ENCODE assay signal across 10 mouse cellular contexts in the genomic region with DNA sequence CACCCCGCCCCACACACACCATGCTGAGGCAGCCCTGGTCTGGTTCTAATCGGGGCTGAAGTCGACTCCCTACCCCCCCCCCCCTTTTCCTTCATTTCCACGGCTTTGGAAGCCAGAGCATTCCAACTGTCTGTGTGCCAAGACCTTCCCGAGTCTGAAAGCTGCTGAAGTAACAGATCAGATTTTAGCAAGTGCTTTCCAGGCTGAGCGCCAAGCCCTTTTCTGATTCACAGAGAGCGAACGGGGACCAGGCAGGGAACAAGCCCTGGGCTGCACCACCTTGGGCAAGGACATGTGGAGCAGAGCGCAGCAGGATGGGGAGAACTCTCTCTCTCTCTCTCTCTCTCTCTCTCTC. TPM values are rescaled to one million over a fixed set of nuclear protein-coding genes. Genes with fewer than 3 reads are reported as not detected.
DNase-seq lines count a peak whose midpoint lies in the region; ATAC-seq and TF ChIP-seq lines count a peak whose summit lies in the region.
"Had no signal": no experiment of that assay in that cellular context is flagged by ENCODE, and none has a peak within 500 bp of the region (broad histone marks: within the 10 kb centered on the region; RNA-seq: fewer than 3 reads in every experiment).

No protein-coding gene starts in this region.

- peaks cover 61% of the 10 kb centered on the region for H3K27me3 ChIP-seq in embryonic facial prominence, embryonic 10.5 days (replicated peaks; ENCODE audit: low read depth, poor library complexity, severe bottlenecking)
- peaks cover 37% of the 10 kb centered on the region; the same call in 1 of the 2 replicates for H3K27me3 ChIP-seq in intestine, postnatal 0 days (replicated peaks; ENCODE audit: control insufficient read depth, insufficient read depth, low read length)
- H3K27me3 ChIP-seq in neural tube, embryonic 12.5 days (replicated peaks), result peaks cover 31% of the 10 kb centered on the region

- peak overlapping the region; percentile 95; the same call in 1 of the 2 replicates for H3K4me2 ChIP-seq in intestine, postnatal 0 days (replicated peaks; ENCODE audit: low read depth)
- peak overlapping the region; percentile 90 for H3K4me2 ChIP-seq in neural tube, embryonic 12.5 days (replicated peaks)

- peaks cover 20% of the 10 kb centered on the region for H3K36me3 ChIP-seq in embryonic facial prominence, embryonic 10.5 days (replicated peaks)
- peaks cover 16% of the 10 kb centered on the region for H3K36me3 ChIP-seq in intestine, postnatal 0 days (ENCODE audit: control insufficient read depth, insufficient read depth)
- H3K36me3 ChIP-seq in neural tube, embryonic 12.5 days, result peaks cover 11% of the 10 kb centered on the region

- ATAC-seq in intestine, postnatal 0 days, result no peak
- no peak for ATAC-seq in neural tube, embryonic 12.5 days (ENCODE audit: low FRiP score, low read depth)
- ATAC-seq in activated CD4-positive, CD25-positive, alpha-beta regulatory T cell, adult 4 months, result no peak

- no peak overlapping the region for H3K9ac ChIP-seq in intestine, postnatal 0 days (ENCODE audit: low read depth, low read length)
- no peak overlapping the region for H3K9ac ChIP-seq in neural tube, embryonic 12.5 days

- intact Hi-C loops in left cerebral cortex, postnatal 10 days (cut with DNase I), result loop anchor here (5.0 kb wide), 2 partner anchors 429 to 964 kb away; no protein-coding TSS in a partner anchor

- no peaks in the 10 kb centered on the region for H3K9me3 ChIP-seq in embryonic facial prominence, embryonic 10.5 days
- H3K9me3 ChIP-seq in intestine, postnatal 0 days (ENCODE audit: control insufficient read depth), result no peaks in the 10 kb centered on the region
- H3K9me3 ChIP-seq in neural tube, embryonic 12.5 days, result no peaks in the 10 kb centered on the region

- peak; percentile 44 for DNase-seq in embryo, embryonic 11 days
- no peak for DNase-seq in embryo, embryonic 10 days (ENCODE audit: low spot score)
- no peak for DNase-seq in embryonic facial prominence, embryonic 10.5 days (ENCODE audit: low spot score)
- DNase-seq in heart, adult 18-20 months, result peak; percentile 89 to 90
- peak; percentile 88 to 92 for DNase-seq in left cerebral cortex, postnatal 10 days (ENCODE audit: extremely low spot score in 1 of 2, low spot score in 2 of 2)

- peak overlapping the region; percentile 70 for H3K4me3 ChIP-seq in embryonic facial prominence, embryonic 10.5 days
- no peak overlapping the region for H3K4me3 ChIP-seq in intestine, postnatal 0 days (ENCODE audit: low read depth, low read length)
- peak overlapping the region; percentile 63; the same call in 1 of the 2 replicates for H3K4me3 ChIP-seq in neural tube, embryonic 12.5 days
- H3K4me3 ChIP-seq: erythroblast, embryonic 14.5 days had no signal

- TF ChIP-seq CTCF in intestine, postnatal 0 days (IDR thresholded peaks at IDR 0.05; ENCODE audit: low read depth), result no peak

- WGBS in embryonic facial prominence, embryonic 10.5 days, result 9% methylated on average over 9 of the region's 9 CpGs
- WGBS in intestine, postnatal 0 days, result 13% methylated on average over 9 of the region's 9 CpGs
- 8% methylated on average over 9 of the region's 9 CpGs for WGBS in neural tube, embryonic 12.5 days

- peaks cover 60% of the 10 kb centered on the region for H3K4me1 ChIP-seq in embryonic facial prominence, embryonic 10.5 days
- H3K4me1 ChIP-seq in intestine, postnatal 0 days (replicated peaks; ENCODE audit: control insufficient read depth, insufficient read depth, low read length), result no peaks in the 10 kb centered on the region; the same call in 1 of the 2 replicates
- H3K4me1 ChIP-seq in neural tube, embryonic 12.5 days, result peaks cover 29% of the 10 kb centered on the region

- H3K27ac ChIP-seq in embryonic facial prominence, embryonic 10.5 days (replicated peaks), result 0 out of 2 replicates have a peak overlapping the region, but pooled peaks have one; percentile 2
- no peak overlapping the region for H3K27ac ChIP-seq in intestine, postnatal 0 days (ENCODE audit: low read depth, low read length)
- no peak overlapping the region for H3K27ac ChIP-seq in neural tube, embryonic 12.5 days

RNA-seq across cellular contexts. Expression of gene Fgf18, which starts 1.1 kb away (rescaled TPM):
- polyA plus RNA-seq in embryonic facial prominence, embryonic 10.5 days (2016; fragmentation: Nextera tagmentation; extraction: Ambion mirVana), result 2.8 and 3.4 TPM in 2 replicates
- total RNA-seq in heart, adult 18-20 months (2021), result 1 to 10 TPM; 3.8 to 4.1 TPM
- 1.1 TPM in 2 replicates for polyA plus RNA-seq in intestine, postnatal 0 days (2015; fragmentation: Nextera tagmentation; extraction: Ambion mirVana)
- total RNA-seq in left cerebral cortex, postnatal 10 days (2021), result 1 to 10 TPM; 5.8 to 7.0 TPM
- polyA plus RNA-seq in neural tube, embryonic 12.5 days (2016; fragmentation: Nextera tagmentation; extraction: Ambion mirVana), result 9.2 and 12.9 TPM in 2 replicates
- not detected for polyA plus RNA-seq in activated CD4-positive, CD25-positive, alpha-beta regulatory T cell, adult 4 months (2017; shearing (Covaris generic))
- polyA plus RNA-seq: erythroblast, embryonic 14.5 days had no signal

RNA-seq across cellular contexts. Expression of gene Npm1, which starts 16.9 kb away (rescaled TPM):
- 1,564 and 1,604 TPM in 2 replicates for polyA plus RNA-seq in embryonic facial prominence, embryonic 10.5 days (2016; fragmentation: Nextera tagmentation; extraction: Ambion mirVana)
- 100 to 1,000 TPM; 151 to 158 TPM for total RNA-seq in heart, adult 18-20 months (2021)
- polyA plus RNA-seq in intestine, postnatal 0 days (2015; fragmentation: Nextera tagmentation; extraction: Ambion mirVana), result 296 and 303 TPM in 2 replicates
- total RNA-seq in left cerebral cortex, postnatal 10 days (2021), result 100 to 1,000 TPM; 202 to 219 TPM
- polyA plus RNA-seq in neural tube, embryonic 12.5 days (2016; fragmentation: Nextera tagmentation; extraction: Ambion mirVana), result 614 and 622 TPM in 2 replicates
- 1,000 to 10,000 TPM; 1,545 to 1,596 TPM for polyA plus RNA-seq in activated CD4-positive, CD25-positive, alpha-beta regulatory T cell, adult 4 months (2017; shearing (Covaris generic))

RNA-seq across cellular contexts. Expression of gene Tlx3, which starts 57.3 kb away (rescaled TPM):
- polyA plus RNA-seq in embryonic facial prominence, embryonic 10.5 days (2016; fragmentation: Nextera tagmentation; extraction: Ambion mirVana), result 5.0 TPM in 2 replicates
- total RNA-seq in heart, adult 18-20 months (2021), result not detected
- not detected in 2 replicates for polyA plus RNA-seq in intestine, postnatal 0 days (2015; fragmentation: Nextera tagmentation; extraction: Ambion mirVana)
- not detected for total RNA-seq in left cerebral cortex, postnatal 10 days (2021)
- polyA plus RNA-seq in neural tube, embryonic 12.5 days (2016; fragmentation: Nextera tagmentation; extraction: Ambion mirVana), result 64.6 and 83.5 TPM in 2 replicates
- polyA plus RNA-seq in activated CD4-positive, CD25-positive, alpha-beta regulatory T cell, adult 4 months (2017; shearing (Covaris generic)), result not detected
- polyA plus RNA-seq: C2C12 had no signal

Comparison
In these comparisons a context has a peak if more than half of its experiments do, and no peak if none do; other contexts are left out.
1. DNase-seq: peak in embryo, embryonic 11 days (single experiment), heart, adult 18-20 months (2 of 2) and left cerebral cortex, postnatal 10 days (2 of 2); none in embryo, embryonic 10 days (single experiment) and embryonic facial prominence, embryonic 10.5 days (single experiment).
2. RNA of gene Tlx3, which starts 57.3 kb away (polyA plus RNA-seq): 64.6 to 83.5 TPM in neural tube, embryonic 12.5 days; 5.0 TPM in embryonic facial prominence, embryonic 10.5 days, not detected in intestine, postnatal 0 days and not detected in activated CD4-positive, CD25-positive, alpha-beta regulatory T cell, adult 4 months; every median in the first group is over 10 times any median in the second.